Mouse (Mus musculus): ENCODE measurements around the gene Gm49416. TPM values are rescaled to one million over a fixed set of nuclear protein-coding genes. Genes with fewer than 3 reads are reported as not detected.
"Not testable (repeated sequence)": the region's sequence is repeated elsewhere in the genome, so short reads cannot be mapped to it uniquely, and the experiment has no call there.

Gene Gm49416
- total RNA-seq, 2 experiments from 2014 or later, result 0.84 TPM; not detected in 1

- intact Hi-C loops (cut with DNase I), result loop anchor here (2.0 kb wide), 1 partner anchor 57 kb away; the partner anchor contains the start of genes Eml3 and Rom1
- DNase-seq, result peak; percentile 93 to 96
Observed at GRCm38 (mm10) chr19:8871267-8872186, 17.2 kb upstream of the Gm49416 start, which contains the start of gene Ubxn1. Gene Ubxn1, plus strand, starts transcription at chr19:8871496.

- intact Hi-C loops (cut with DNase I), result loop anchor here (2.0 kb wide), 1 partner anchor 56 kb away; the partner anchor contains the start of genes Eml3 and Rom1
- no peak for DNase-seq
Observed at GRCm38 (mm10) chr19:8872266-8872840, 16.4 kb upstream of the Gm49416 start.

GRCm38 (mm10) chr19:8875031-8875430 lies 13.7 kb upstream of the Gm49416 start:
- no peak for DNase-seq
- intact Hi-C loops (cut with DNase I), result no loop called here

GRCm38 (mm10) chr19:8880311-8881033 lies 8.3 kb upstream of the Gm49416 start, which contains the start of gene Uqcc3:
Gene Uqcc3, minus strand, starts transcription at chr19:8880923.
- peak; percentile 83 to 84 for DNase-seq
- intact Hi-C loops (cut with DNase I), result no loop called here

GRCm38 (mm10) chr19:8881034-8881392 lies 7.7 kb upstream of the Gm49416 start:
- no peak for DNase-seq
- intact Hi-C loops (cut with DNase I), result no loop called here

- intact Hi-C loops (cut with DNase I), result no loop called here
- no peak for DNase-seq
Observed at GRCm38 (mm10) chr19:8883616-8884015, 5.1 kb upstream of the Gm49416 start, which contains the start of the genes Lbhd1 and Gm49403. Gene Lbhd1, plus strand, starts transcription at chr19:8883732. Gene Gm49403, plus strand, starts transcription at chr19:8883930.

- DNase-seq, result no peak
- intact Hi-C loops (cut with DNase I), result no loop called here
Observed at GRCm38 (mm10) chr19:8886916-8887584, 1.7 kb upstream of the Gm49416 start.

- intact Hi-C loops (cut with DNase I), result no loop called here
- DNase-seq, result no peak
Observed at GRCm38 (mm10) chr19:8887585-8888463, 902 bp upstream of the Gm49416 start.

- intact Hi-C loops (cut with DNase I), result loop anchor here (5.0 kb wide), 1 partner anchor 51 kb away; no protein-coding TSS in a partner anchor
- DNase-seq, result peak; percentile 79 to 84
Observed at GRCm38 (mm10) chr19:8892829-8893766, 4.4 kb downstream of the Gm49416 start, which contains the start of gene Ints5. Gene Ints5, plus strand, starts transcription at chr19:8893005.

- no peak for DNase-seq
- intact Hi-C loops (cut with DNase I), result no loop called here
Observed at GRCm38 (mm10) chr19:8895397-8895960, 6.8 kb downstream of the Gm49416 start.

GRCm38 (mm10) chr19:8896231-8896630 lies 7.5 kb downstream of the Gm49416 start:
- intact Hi-C loops (cut with DNase I), result not testable (repeated sequence)

GRCm38 (mm10) chr19:8897211-8897864 lies 8.6 kb downstream of the Gm49416 start:
- intact Hi-C loops (cut with DNase I), result not testable (repeated sequence)
- peak; percentile 33 to 53 for DNase-seq

More at GRCm38 (mm10) chr19:8896231-8896630, 7.5 kb downstream of the Gm49416 start:
- not testable (repeated sequence) for DNase-seq

- intact Hi-C loops (cut with DNase I), result no loop called here
- peak; percentile 89 to 93 for DNase-seq
Observed at GRCm38 (mm10) chr19:8897865-8898495, 9.3 kb downstream of the Gm49416 start, which contains the start of gene Ganab. Gene Ganab, plus strand, starts transcription at chr19:8898071.

- no peak for DNase-seq
- intact Hi-C loops (cut with DNase I), result no loop called here
Observed at GRCm38 (mm10) chr19:8898576-8898975, 9.8 kb downstream of the Gm49416 start.

- DNase-seq, result no peak
- intact Hi-C loops (cut with DNase I), result no loop called here
Observed at GRCm38 (mm10) chr19:8899079-8899478, 10.4 kb downstream of the Gm49416 start.

GRCm38 (mm10) chr19:8903412-8903811 lies 14.7 kb downstream of the Gm49416 start:
- intact Hi-C loops (cut with DNase I), result no loop called here
- no peak for DNase-seq

Measured in gastrocnemius, postnatal 36 days (tissue).